Mouse (Mus musculus): Measurements from ENCODE around the gene Atg4a. TPM values are rescaled to one million over a fixed set of nuclear protein-coding genes. Genes with fewer than 3 reads are reported as not detected.

Atg4a gene
- total and polyA plus RNA-seq, 3 experiments = 15.7 to 55.7 (median 22.5) TPM

DNA sequence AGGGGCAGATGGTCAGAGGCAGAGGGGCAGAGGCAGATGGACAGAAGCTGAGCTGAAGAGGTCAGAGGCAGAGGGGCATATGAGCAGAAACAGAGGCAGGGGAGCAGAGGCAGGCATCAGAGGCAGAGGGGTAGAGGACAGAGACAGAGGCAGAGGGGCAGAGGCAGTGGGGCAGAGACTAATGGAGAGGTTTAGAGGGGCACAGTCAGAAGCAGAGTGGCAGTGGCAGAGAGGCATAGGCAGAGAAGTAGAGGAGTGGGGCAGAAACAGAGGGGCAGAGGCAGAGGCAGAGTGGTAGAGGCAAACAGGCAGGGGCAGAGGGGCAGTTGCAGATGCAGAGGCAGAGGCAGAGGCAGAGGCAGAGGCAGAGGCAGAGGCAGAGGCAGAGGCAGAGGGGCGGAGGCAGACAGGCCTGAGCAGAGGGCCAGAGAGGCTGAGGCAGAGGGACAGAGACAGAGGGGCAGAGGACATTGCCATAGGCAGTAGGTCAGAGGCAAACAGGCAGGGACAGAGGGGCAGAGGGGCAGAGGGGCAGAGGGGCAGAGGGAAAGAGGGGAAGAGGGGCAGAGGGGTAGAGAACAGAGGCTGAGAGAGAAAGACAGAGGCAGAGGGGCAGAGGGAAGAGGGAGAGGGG lies 41.3 kb downstream of the Atg4a start:
- no peak overlapping the region for H3K4me2 ChIP-seq (ENCODE audit: insufficient read depth, low read depth, poor library complexity, severe bottlenecking)
- dilution Hi-C loops (cut with MboI; ENCODE audit: extremely low pct_ligation_motif_present, extremely low pct_unique_long_range_greater_than_20kb, low sequenced_read_pairs) = no loop called here

DNA sequence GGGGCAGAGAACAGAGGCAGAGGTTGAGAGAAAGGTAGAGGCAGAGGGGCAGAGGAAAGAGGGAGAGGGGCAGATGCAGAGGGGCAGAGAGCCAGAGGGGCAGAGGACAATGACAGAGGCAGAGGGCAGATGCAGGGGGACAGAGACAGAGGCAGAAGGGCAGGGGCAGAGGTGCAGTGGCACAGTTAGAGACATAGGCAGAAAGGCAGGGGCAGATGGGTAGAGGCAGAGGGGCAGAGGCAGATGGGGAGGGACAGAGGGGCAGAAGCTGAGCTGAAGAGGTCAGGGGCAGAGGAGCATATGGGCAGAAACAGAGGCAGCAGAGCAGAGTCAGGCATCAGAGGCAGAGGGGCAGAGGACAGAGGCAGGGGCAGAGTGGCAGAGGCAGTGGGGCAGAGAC lies 42.2 kb downstream of the Atg4a start:
- no peak overlapping the region for H3K4me2 ChIP-seq (ENCODE audit: insufficient read depth, low read depth, poor library complexity, severe bottlenecking)
- H3K9me3 ChIP-seq (replicated peaks; ENCODE audit: low read length) = no peaks in the 10 kb centered on the region
- H3K4me3 ChIP-seq (replicated peaks in 1 of 3; ENCODE audit: low read depth in 2 of 3, low read length in 2 of 3, poor library complexity in 1 of 3) = no peak overlapping the region
- no peaks in the 10 kb centered on the region for H3K27me3 ChIP-seq (replicated peaks)
- in situ Hi-C loops (cut with MboI; ENCODE audit: low pct_ligation_motif_present, low pct_unique_long_range_greater_than_20kb, low sequenced_read_pairs) (no loop called here), dilution Hi-C loops (cut with MboI; ENCODE audit: extremely low pct_ligation_motif_present, extremely low pct_unique_long_range_greater_than_20kb, low sequenced_read_pairs) (no loop called here)
- H3K36me3 ChIP-seq (replicated peaks in 1 of 2; ENCODE audit: control insufficient read depth in 1 of 2, insufficient read depth in 1 of 2, low read length in 1 of 2) = peaks cover 37 to 44% of the 10 kb centered on the region in 2 experiments
- H3K4me1 ChIP-seq (ENCODE audit: control insufficient read depth in 1 of 2, insufficient read depth in 2 of 2) = no peaks in the 10 kb centered on the region
- TF ChIP-seq ELF1 (IDR thresholded peaks at IDR 0.05; ENCODE audit: low read depth, low read length) (no peak), ZNF384 (IDR thresholded peaks at IDR 0.05; ENCODE audit: low read depth, low read length) (no peak), TBP (conservative IDR thresholded peaks at IDR 0.05; ENCODE audit: low read depth, low read length) (no peak), HCFC1 (IDR thresholded peaks at IDR 0.05; ENCODE audit: low read depth, low read length) (no peak)
- H3K79me2 ChIP-seq (replicated peaks; ENCODE audit: control insufficient read depth, extremely low read depth, insufficient read depth, poor library complexity, severe bottlenecking) = no peaks in the 10 kb centered on the region
- no peak overlapping the region for H3K9ac ChIP-seq (ENCODE audit: insufficient read depth, low read depth)
- no peak for DNase-seq (ENCODE audit: extremely low read depth)
- H3K27ac ChIP-seq (ENCODE audit: insufficient read depth, low read depth) = no peak overlapping the region

More for the DNA sequence above, 41.3 kb downstream of the Atg4a start:
- Histone ChIP-seq H3K4me3 (replicated peaks in 1 of 3; ENCODE audit: low read depth in 2 of 3, low read length in 2 of 3, poor library complexity in 1 of 3) (no peak overlapping the region), H3K36me3 (replicated peaks in 1 of 2; ENCODE audit: control insufficient read depth in 1 of 2, insufficient read depth in 1 of 2, low read length in 1 of 2) (peaks cover 40 to 50% of the 10 kb centered on the region in 2 experiments), H3K27ac (ENCODE audit: insufficient read depth, low read depth) (no peak overlapping the region), H3K4me1 (ENCODE audit: control insufficient read depth in 1 of 2, insufficient read depth in 2 of 2) (no peaks in the 10 kb centered on the region), H3K79me2 (replicated peaks; ENCODE audit: control insufficient read depth, extremely low read depth, insufficient read depth, poor library complexity, severe bottlenecking) (no peaks in the 10 kb centered on the region), H3K9me3 (replicated peaks; ENCODE audit: low read length) (no peaks in the 10 kb centered on the region), H3K27me3 (replicated peaks) (no peaks in the 10 kb centered on the region), H3K9ac (ENCODE audit: insufficient read depth, low read depth) (no peak overlapping the region)
- in situ Hi-C loops (cut with MboI; ENCODE audit: low pct_ligation_motif_present, low pct_unique_long_range_greater_than_20kb, low sequenced_read_pairs) = no loop called here
- DNase-seq (ENCODE audit: extremely low read depth) = no peak
- TF ChIP-seq ZNF384 (IDR thresholded peaks at IDR 0.05; ENCODE audit: low read depth, low read length) (no peak), MYC (IDR thresholded peaks at IDR 0.05; ENCODE audit: low read depth, low read length) (no peak), MXI1 (IDR thresholded peaks at IDR 0.05; ENCODE audit: low read depth, low read length) (no peak), CHD2 (IDR thresholded peaks at IDR 0.05; ENCODE audit: low read length) (no peak), MAZ (IDR thresholded peaks at IDR 0.05; ENCODE audit: low read depth, low read length) (no peak), POLR2AphosphoS2 (IDR thresholded peaks at IDR 0.05; ENCODE audit: low read depth, low read length) (no peak), NRF1 (IDR thresholded peaks at IDR 0.05; ENCODE audit: low read depth, low read length) (no peak), JUN (IDR thresholded peaks at IDR 0.05; ENCODE audit: insufficient read depth, low read depth, low read length) (no peak)

DNA sequence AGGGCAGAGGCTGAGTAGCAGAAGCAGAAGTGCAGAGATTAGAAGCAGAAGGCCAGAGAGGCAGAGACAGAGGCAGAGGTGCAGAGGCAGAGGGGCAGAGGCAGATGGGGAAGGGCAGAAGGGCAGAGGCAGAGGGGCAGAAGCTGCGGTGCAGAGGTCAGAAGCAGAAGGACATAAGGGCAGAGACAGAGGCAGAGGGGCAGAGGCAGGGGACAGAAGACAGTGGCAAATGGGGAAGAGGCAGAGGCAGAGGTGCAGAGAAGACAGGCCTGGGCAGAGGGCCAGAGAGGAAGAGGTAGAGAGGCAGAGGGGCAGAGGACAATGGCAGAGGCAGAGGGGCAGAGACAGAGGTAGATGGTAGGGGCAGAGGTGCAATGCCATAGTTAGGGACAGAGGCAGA lies 193.0 kb downstream of the Atg4a start:
- H3K27me3 ChIP-seq (replicated peaks) = no peaks in the 10 kb centered on the region
- H3K9ac ChIP-seq (ENCODE audit: insufficient read depth, low read depth) = no peak overlapping the region
- TF ChIP-seq USF1 (IDR thresholded peaks at IDR 0.05; ENCODE audit: low read depth, low read length) = no peak
- TF ChIP-seq POLR2A (IDR thresholded peaks at IDR 0.05; ENCODE audit: low read depth, low read length) = no peak
- no peak for TF ChIP-seq EP300 (IDR thresholded peaks at IDR 0.05; ENCODE audit: low read length)
- dilution Hi-C loops (cut with MboI; ENCODE audit: extremely low pct_ligation_motif_present, extremely low pct_unique_long_range_greater_than_20kb, low sequenced_read_pairs) (no loop called here), in situ Hi-C loops (cut with MboI; ENCODE audit: low pct_ligation_motif_present, low pct_unique_long_range_greater_than_20kb, low sequenced_read_pairs) (no loop called here)
- no peaks in the 10 kb centered on the region for H3K79me2 ChIP-seq (replicated peaks; ENCODE audit: control insufficient read depth, extremely low read depth, insufficient read depth, poor library complexity, severe bottlenecking)
- peaks cover 52 to 54% of the 10 kb centered on the region in 2 experiments for H3K36me3 ChIP-seq (replicated peaks in 1 of 2; ENCODE audit: control insufficient read depth in 1 of 2, insufficient read depth in 1 of 2, low read length in 1 of 2)
- H3K27ac ChIP-seq (ENCODE audit: insufficient read depth, low read depth) = no peak overlapping the region
- no peaks in the 10 kb centered on the region for H3K9me3 ChIP-seq (replicated peaks; ENCODE audit: low read length)
- H3K4me3 ChIP-seq (replicated peaks in 1 of 3; ENCODE audit: low read depth in 2 of 3, low read length in 2 of 3, poor library complexity in 1 of 3) = no peak overlapping the region
- H3K4me2 ChIP-seq (ENCODE audit: insufficient read depth, low read depth, poor library complexity, severe bottlenecking) = no peak overlapping the region
- no peak for DNase-seq (ENCODE audit: extremely low read depth)
- no peaks in the 10 kb centered on the region for H3K4me1 ChIP-seq (ENCODE audit: control insufficient read depth in 1 of 2, insufficient read depth in 2 of 2)

Measured in CH12.LX (cell line).